Mouse (Mus musculus): ENCODE measurements around the gene Spem2.

Spem2 gene

DNA sequence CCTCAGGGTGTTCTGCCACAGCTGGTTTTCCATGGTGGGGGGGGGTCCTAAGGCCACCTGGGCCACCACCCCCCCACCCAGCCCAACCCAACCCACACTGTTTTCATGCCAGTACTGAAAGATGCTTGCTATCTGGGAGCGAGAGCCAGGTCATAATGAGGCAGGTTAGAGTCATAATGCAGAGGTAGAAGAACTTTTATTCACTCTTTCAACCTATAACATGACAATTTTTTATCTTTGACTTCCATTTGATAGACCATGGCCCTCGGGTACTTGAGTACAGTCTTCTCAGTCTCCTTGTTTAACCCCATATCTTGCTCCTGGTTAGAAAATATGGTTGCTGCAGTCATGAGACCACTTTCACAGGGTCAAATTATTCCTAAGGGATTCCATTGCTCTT is at the start of gene Spem2:
Gene Spem2 (minus strand): TSS at position 101 of the 400 bp plus-strand sequence.
- CTCF ChIA-PET, result no interaction called here

GRCm38 (mm10) chr11:69867335-69867734 is 49.1 kb upstream of the Spem2 start:
- ChIA-PET POLR2A (interaction anchor here in 3 of 4 experiments (0.6 to 3.3 kb wide), 12 partner anchors 9 to 91 kb away, joined by 3 to 15 read pairs (median 4); partner anchors contain the start of genes Tmem256 (in 2 of the 3), Tnk1 (in 2 of the 3), Kctd11 (in 1 of the 3) and Nlgn2 (in 1 of the 3)), CTCF (interaction anchor here in 3 of 4 experiments (0.5 to 1.9 kb wide), 4 partner anchors 10 to 470 kb away, joined by 3 to 6 read pairs (median 6); partner anchors contain the start of gene Tmem95 (in 1 of the 3))

More for the DNA sequence above, at the start of gene Spem2:
- POLR2A ChIA-PET, result interaction anchor here in 2 of 4 experiments (1.5 to 5.4 kb wide), 3 partner anchors 13 to 34 kb away, joined by 3 to 54 read pairs (median 23); partner anchors contain the start of genes Tmem102 (in 2 of the 2) and Fgf11 (in 1 of the 2)

DNA sequence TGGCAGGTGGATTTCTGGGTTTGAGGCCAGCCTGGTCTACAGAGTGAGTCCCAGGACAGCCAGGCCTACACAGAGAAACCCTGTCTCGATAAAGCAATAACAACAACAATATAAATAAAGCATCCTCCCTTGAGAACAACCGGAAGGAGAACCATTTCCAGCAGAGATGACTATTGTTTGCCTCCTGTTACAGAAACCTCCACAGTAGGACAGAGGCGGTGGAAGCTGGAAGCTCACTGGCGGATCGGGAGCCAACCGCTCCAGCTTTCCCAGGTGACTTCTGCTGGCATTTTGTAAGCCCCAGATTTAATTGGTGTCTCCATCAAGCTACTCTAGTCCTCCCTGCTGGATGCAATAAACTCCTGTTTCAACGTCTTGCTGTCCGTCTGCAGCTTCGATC is 47.3 kb upstream of the Spem2 start:
- ChIA-PET POLR2A (interaction anchor here in 2 of 4 experiments (0.5 to 3.3 kb wide), 6 partner anchors 11 to 135 kb away, joined by 3 to 15 read pairs (median 4); partner anchors contain the start of genes Tmem95 (in 2 of the 2) and Dvl2 (in 1 of the 2)), CTCF (interaction anchor here in 2 of 4 experiments (0.7 to 1.9 kb wide), 4 partner anchors 11 to 142 kb away, joined by 3 to 7 read pairs (median 4); no protein-coding TSS in a partner anchor)

GRCm38 (mm10) chr11:69864138-69864860 is 46.0 kb upstream of the Spem2 start:
- POLR2A ChIA-PET, result interaction anchor here in 3 of 4 experiments (0.6 to 1.5 kb wide), 4 partner anchors 8 to 36 kb away, joined by 3 to 4 read pairs (median 4); partner anchors contain the start of genes 2810408A11Rik (in 1 of the 3) and Neurl4 (in 1 of the 3)
- CTCF ChIA-PET, result interaction anchor here in 2 of 4 experiments (0.9 to 1.1 kb wide), 2 partner anchors 22 to 23 kb away, joined by 3 to 4 read pairs; no protein-coding TSS in a partner anchor

DNA sequence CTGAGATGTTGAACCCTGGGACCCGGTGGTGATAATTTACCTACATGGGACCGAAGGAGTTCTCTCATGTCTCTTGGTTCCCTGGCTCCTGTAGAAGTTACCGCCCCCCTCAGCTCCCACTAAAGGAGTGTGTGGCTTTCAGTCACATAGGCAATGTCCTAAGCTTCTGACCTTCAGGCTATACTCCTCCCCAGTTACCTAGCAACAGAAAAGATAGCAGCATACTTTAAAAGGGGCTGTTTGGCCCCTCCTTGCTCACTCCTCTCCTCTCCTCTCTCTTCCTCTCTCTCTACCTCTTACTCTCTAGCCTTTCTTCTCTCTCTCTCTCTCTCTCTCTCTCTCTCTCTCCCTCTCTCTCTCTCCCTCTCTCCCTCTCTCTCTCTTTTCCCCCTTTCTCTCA is 45.5 kb upstream of the Spem2 start:
- POLR2A ChIA-PET, result interaction anchor here in 3 of 4 experiments (0.6 to 1.5 kb wide), 5 partner anchors 9 to 106 kb away, joined by 3 to 4 read pairs (median 3); partner anchors contain the start of genes 2810408A11Rik (in 1 of the 3) and Neurl4 (in 1 of the 3)
- CTCF ChIA-PET, result interaction anchor here in 1 of 4 experiments (0.9 kb wide), 1 partner anchor 23 kb away, joined by 3 read pairs; no protein-coding TSS in a partner anchor

DNA sequence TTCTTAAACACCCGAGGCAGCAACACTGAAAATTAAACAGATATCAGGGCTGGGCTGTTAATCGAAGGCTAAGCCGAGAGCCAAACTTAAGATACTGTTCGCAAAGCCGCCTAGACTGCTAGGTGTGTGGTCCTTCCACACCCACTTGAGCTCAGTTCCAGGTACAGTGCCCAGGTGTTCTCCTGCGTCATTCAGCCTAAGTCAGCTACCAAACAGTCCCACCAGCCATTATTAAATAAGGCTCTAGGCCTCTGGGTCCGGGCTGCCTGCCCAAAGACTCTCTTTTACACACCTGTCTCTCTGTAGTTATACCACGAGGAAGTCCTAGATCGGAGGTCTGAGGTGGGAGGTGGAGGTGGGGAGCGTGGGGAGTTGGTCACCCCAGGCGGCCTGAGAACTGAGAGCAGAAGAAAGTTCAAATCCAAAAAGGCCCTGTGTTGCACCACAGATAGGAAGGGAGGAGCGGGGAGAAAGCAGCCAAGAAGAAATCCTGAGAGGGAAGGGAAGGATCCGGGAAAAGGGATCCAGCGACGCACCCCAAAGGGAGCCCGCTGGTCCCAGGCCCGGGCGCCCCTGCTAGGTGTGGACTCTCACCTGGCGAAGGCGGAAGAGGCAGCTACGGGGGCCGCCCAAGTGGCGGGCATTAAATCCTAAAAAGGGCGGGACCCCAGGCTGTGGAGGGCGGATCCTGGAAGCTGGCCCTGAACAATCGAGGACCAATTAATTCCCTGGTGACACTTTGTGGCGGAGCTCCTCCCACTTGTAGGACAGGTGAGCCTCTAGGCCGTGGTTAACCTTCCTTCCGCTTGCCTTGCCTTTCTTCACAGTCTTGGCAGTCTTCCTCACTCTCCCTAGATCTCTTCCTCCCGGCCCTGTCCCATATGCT is 40.1 kb upstream of the Spem2 start, which contains the start of gene Tnk1:
Gene Tnk1 (minus strand): TSS at position 618 of the 886 bp plus-strand sequence.
- CTCF ChIA-PET, result interaction anchor here (0.6 to 1.5 kb wide), 11 partner anchors 19 to 634 kb away, joined by 3 to 9 read pairs (median 3); partner anchors contain the start of genes Nlgn2 (in 1 of the 4), Tmem102 (in 1 of the 4) and Tmem95 (in 1 of the 4)

GRCm38 (mm10) chr11:69855347-69855746 is 37.1 kb upstream of the Spem2 start:
- POLR2A ChIA-PET, result interaction anchor here in 3 of 4 experiments (0.6 to 3.0 kb wide), 12 partner anchors 10 to 276 kb away, joined by 3 to 20 read pairs (median 4); partner anchors contain the start of genes Nlgn2 (in 3 of the 3), Tmem256 (in 3 of the 3), Tmem95 (in 2 of the 3) and Polr2a (in 1 of the 3)
- CTCF ChIA-PET, result interaction anchor here in 2 of 4 experiments (0.8 to 2.0 kb wide), 3 partner anchors 25 to 382 kb away, joined by 5 to 8 read pairs (median 6); partner anchors contain the start of gene Kctd11 (in 1 of the 2)

More for the DNA sequence above, 40.1 kb upstream of the Spem2 start, which contains the start of gene Tnk1:
- POLR2A ChIA-PET, result interaction anchor here in 3 of 4 experiments (0.6 to 1.7 kb wide), 55 partner anchors 8 to 227 kb away, joined by 3 to 18 read pairs (median 4); partner anchors contain the start of genes Nlgn2 (in 3 of the 3), Tmem256 (in 3 of the 3), Fgf11 (in 2 of the 3) and Tmem95 (in 2 of the 3)

- ChIA-PET CTCF (interaction anchor here in 2 of 4 experiments (0.8 to 2.0 kb wide), 5 partner anchors 17 to 49 kb away, joined by 3 to 8 read pairs (median 5); partner anchors contain the start of genes Kctd11 (in 1 of the 2), Nlgn2 (in 1 of the 2), Tmem102 (in 1 of the 2) and Tmem256 (in 1 of the 2)), POLR2A (interaction anchor here in 3 of 4 experiments (0.6 to 3.0 kb wide), 24 partner anchors 11 to 275 kb away, joined by 3 to 20 read pairs (median 4); partner anchors contain the start of genes Nlgn2 (in 3 of the 3), Tmem256 (in 3 of the 3), Tmem95 (in 3 of the 3) and Polr2a (in 2 of the 3))
Measured at GRCm38 (mm10) chr11:69854680-69855079, 36.4 kb upstream of the Spem2 start.

GRCm38 (mm10) chr11:69853994-69854393 is 35.7 kb upstream of the Spem2 start:
- ChIA-PET POLR2A (interaction anchor here (0.6 to 3.0 kb wide), 33 partner anchors 11 to 376 kb away, joined by 3 to 20 read pairs (median 4); partner anchors contain the start of genes Nlgn2 (in 3 of the 4), Tmem256 (in 3 of the 4), Tmem95 (in 3 of the 4) and Polr2a (in 2 of the 4)), CTCF (interaction anchor here in 3 of 4 experiments (0.6 to 2.0 kb wide), 7 partner anchors 16 to 296 kb away, joined by 3 to 8 read pairs (median 5); partner anchors contain the start of genes Kctd11 (in 1 of the 3), Nlgn2 (in 1 of the 3), Tmem102 (in 1 of the 3) and Tmem256 (in 1 of the 3))

DNA sequence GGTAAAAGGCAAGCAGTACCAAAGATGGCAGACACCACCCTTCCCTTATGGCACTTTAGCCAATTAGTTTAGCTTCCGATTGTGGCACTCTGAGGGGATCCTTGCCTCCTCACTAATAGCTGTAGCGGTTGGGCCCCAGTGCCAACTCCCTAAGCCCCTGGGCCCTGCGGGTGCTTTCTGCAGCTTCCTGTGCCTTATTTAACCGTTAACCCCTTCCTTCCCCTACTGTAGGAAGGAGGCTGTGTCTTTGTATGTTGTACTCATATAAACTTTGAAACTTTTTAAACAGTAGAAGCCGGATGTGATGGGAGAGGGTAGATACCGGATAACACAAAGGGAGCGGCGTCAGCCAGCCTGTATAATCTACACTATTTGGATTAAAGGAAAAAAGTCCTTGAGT is 32.5 kb upstream of the Spem2 start:
- ChIA-PET POLR2A (interaction anchor here (0.5 to 4.5 kb wide), 12 partner anchors 12 to 169 kb away, joined by 3 to 23 read pairs (median 3); partner anchors contain the start of genes Nlgn2 (in 4 of the 4), Tmem256 (in 4 of the 4), 2810408A11Rik (in 1 of the 4) and Neurl4 (in 1 of the 4)), CTCF (interaction anchor here in 2 of 4 experiments (1.0 to 2.0 kb wide), 2 partner anchors 13 to 38 kb away, joined by 3 to 4 read pairs; partner anchors contain the start of genes Nlgn2 (in 1 of the 2) and Tmem256 (in 1 of the 2))

DNA sequence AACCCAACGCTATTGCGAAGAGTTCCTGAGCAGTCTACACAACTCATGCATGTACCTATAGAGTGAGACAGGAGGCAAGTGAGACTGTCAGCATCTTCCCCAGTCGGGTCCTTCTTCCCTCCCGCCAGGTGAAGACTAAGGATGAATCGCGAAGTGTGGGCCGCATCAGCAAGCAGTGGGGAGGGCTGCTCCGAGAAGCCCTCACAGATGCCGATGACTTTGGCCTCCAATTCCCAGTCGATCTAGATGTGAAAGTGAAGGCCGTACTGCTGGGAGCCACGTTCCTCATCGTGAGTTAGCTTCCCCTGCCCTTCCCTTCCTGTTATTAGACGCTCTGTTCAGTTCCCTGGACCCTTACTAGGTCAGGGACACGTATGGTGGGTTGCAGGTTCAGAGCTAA is 31.6 kb upstream of the Spem2 start:
- POLR2A ChIA-PET, result interaction anchor here in 2 of 4 experiments (1.0 to 4.5 kb wide), 6 partner anchors 11 to 51 kb away, joined by 3 to 23 read pairs (median 5); partner anchors contain the start of genes Nlgn2 (in 2 of the 2), Tmem256 (in 2 of the 2), 2810408A11Rik (in 1 of the 2) and Neurl4 (in 1 of the 2)
- CTCF ChIA-PET, result interaction anchor here in 3 of 4 experiments (0.5 to 2.0 kb wide), 3 partner anchors 12 to 39 kb away, joined by 3 to 4 read pairs (median 3); partner anchors contain the start of genes Nlgn2 (in 1 of the 3) and Tmem256 (in 1 of the 3)

DNA sequence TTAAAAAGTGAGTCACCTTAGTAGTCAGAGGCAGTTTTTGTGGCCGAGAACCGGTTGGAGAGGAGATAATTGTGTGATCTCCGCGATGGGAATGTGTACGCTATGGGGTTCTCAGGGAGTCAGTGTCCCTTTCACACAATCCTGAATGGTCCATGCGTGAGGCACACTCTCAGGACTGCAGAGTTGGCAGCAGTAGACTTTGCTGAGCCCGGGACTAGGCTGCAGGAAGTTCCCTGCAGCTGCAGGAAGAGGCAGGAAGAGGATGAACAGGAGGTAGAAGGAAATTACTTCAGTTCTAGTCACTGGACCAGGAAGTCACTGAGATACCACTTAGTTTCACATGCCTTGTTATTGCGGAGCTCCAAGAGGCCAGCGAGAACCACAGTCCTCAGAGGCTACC is 30.9 kb upstream of the Spem2 start:
- POLR2A ChIA-PET, result interaction anchor here in 1 of 4 experiments (1.2 to 4.5 kb wide), 5 partner anchors 10 to 49 kb away, joined by 3 to 23 read pairs (median 4); partner anchors contain the start of genes Nlgn2 and Tmem256
- CTCF ChIA-PET, result interaction anchor here in 2 of 4 experiments (0.5 to 2.0 kb wide), 2 partner anchors 12 to 22 kb away, joined by 3 to 4 read pairs; partner anchors contain the start of genes Nlgn2 (in 1 of the 2) and Tmem256 (in 1 of the 2)

DNA sequence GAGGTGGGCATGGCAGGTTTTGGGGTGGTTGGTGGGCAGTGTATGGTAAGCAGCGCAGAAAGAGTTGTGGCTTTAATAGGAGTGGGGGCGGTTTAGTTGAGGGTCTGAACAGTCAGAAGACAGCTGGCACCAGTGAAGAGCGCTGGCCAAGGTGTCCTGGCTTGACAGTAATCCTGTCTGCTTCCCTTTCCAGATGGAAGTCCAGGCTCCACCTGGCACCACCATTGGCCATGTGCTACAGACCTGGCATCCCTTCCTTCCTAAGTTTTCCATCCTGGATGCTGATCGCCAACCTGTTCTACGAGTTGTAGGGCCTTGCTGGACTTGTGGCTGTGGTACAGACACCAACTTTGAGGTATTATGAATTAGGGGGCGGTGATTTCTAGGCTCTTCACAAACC is 29.8 kb upstream of the Spem2 start:
- CTCF ChIA-PET, result no interaction called here
- POLR2A ChIA-PET, result interaction anchor here in 3 of 4 experiments (1.0 to 2.4 kb wide), 11 partner anchors 9 to 91 kb away, joined by 3 to 13 read pairs (median 5); partner anchors contain the start of genes Tmem256 (in 3 of the 3), Nlgn2 (in 2 of the 3), Eif5a (in 1 of the 3) and Tmem95 (in 1 of the 3)

GRCm38 (mm10) chr11:69846738-69847688 is 28.7 kb upstream of the Spem2 start:
- POLR2A ChIA-PET, result interaction anchor here (0.6 to 2.4 kb wide), 16 partner anchors 8 to 174 kb away, joined by 3 to 13 read pairs (median 4); partner anchors contain the start of genes Tmem256 (in 4 of the 4), Nlgn2 (in 3 of the 4), Tnk1 (in 2 of the 4) and Eif5a (in 1 of the 4)
- CTCF ChIA-PET, result interaction anchor here in 2 of 4 experiments (0.6 to 1.2 kb wide), 4 partner anchors 9 to 42 kb away, joined by 3 to 4 read pairs (median 4); partner anchors contain the start of genes Nlgn2 (in 1 of the 2), Tmem102 (in 1 of the 2) and Tmem256 (in 1 of the 2)

Measured in embryonic stem cell, embryonic (primary cell).